Mouse (Mus musculus) heart, embryonic 11.5 days (tissue): Measurements from ENCODE around the gene Ints5. TPM values are rescaled to one million over a fixed set of nuclear protein-coding genes. Genes with fewer than 3 reads are reported as not detected.
A peak's percentile ranks its signal among the peaks of the same experiment; 100 is the strongest.
"Not testable (repeated sequence)": the region's sequence is repeated elsewhere in the genome, so short reads cannot be mapped to it uniquely, and the experiment has no call there.

Experiments
- ATAC-seq: fragments of 200-750 bp; cut with Nextera tagmentation; replicated peaks from 2 replicates; pipeline ENCODE4 v1.8.0; 2017; ENCODE audit warnings: moderate library complexity; ENCODE audit not compliant: insufficient number of reproducible peaks, low FRiP score, low TSS enrichment
- H3K27ac ChIP-seq: fragments of 300-500 bp; sonication (generic); 2 replicates; pipeline ENCODE4 v1.5.1; 2014; ENCODE audit warnings: mild to moderate bottlenecking, low read depth, low read length
- H3K27me3 ChIP-seq: fragments of 300-500 bp; sonication (generic); 2 replicates; pipeline ENCODE4 v1.6.1; 2014; ENCODE audit warnings: mild to moderate bottlenecking, low read length, mixed read lengths; ENCODE audit not compliant: control insufficient read depth, insufficient read depth
- H3K36me3 ChIP-seq: fragments of 300-500 bp; sonication (generic); 2 replicates; pipeline ENCODE4 v1.6.1; 2014; ENCODE audit warnings: mild to moderate bottlenecking, low read length, moderate library complexity, mixed read lengths; ENCODE audit not compliant: control insufficient read depth, insufficient read depth
- H3K4me1 ChIP-seq: fragments of 300-500 bp; sonication (generic); 2 replicates; pipeline ENCODE4 v1.6.1; 2014; ENCODE audit warnings: low read length; ENCODE audit not compliant: control insufficient read depth, insufficient read depth
- H3K4me2 ChIP-seq: fragments of 300-500 bp; sonication (generic); 2 replicates; pipeline ENCODE4 v1.6.1; 2014; ENCODE audit warnings: mild to moderate bottlenecking, moderate library complexity
- H3K4me3 ChIP-seq: fragments of 300-500 bp; sonication (generic); 2 replicates; pipeline ENCODE4 v1.5.1; 2014; ENCODE audit warnings: low read depth, low read length
- H3K9ac ChIP-seq: fragments of 300-500 bp; sonication (generic); 2 replicates; pipeline ENCODE4 v1.6.1; 2014; ENCODE audit warnings: mild to moderate bottlenecking, low read depth, low read length, moderate library complexity
- H3K9me3 ChIP-seq: fragments of 300-500 bp; sonication (generic); replicated peaks from 2 replicates; pipeline ENCODE4 v1.6.1; 2016; ENCODE audit warnings: low read length; ENCODE audit not compliant: control insufficient read depth
- WGBS: fragments of 180-500 bp; shearing (Covaris S2); extraction: QIAGEN DNeasy Blood & Tissue Kit; methylation state at CpG from one replicate; pipeline ENCODE4 v1.1.7; 2014; ENCODE audit not compliant: insufficient replicate concordance; 5-methylcytosine and 5-hydroxymethylcytosine counted together
- polyA plus RNA-seq: library from polyadenylated mRNA; unstranded; fragments of >200 nt; fragmentation: Nextera tagmentation; extraction: Ambion mirVana; gene quantifications from 2 replicates; pipeline ENCODE4 v1.2.1, GENCODE M21; 2014

Ints5 gene
- polyA plus RNA-seq, 1 experiment from 2014 or later = 19.2 TPM

- 26% methylated on average over 21 of the region's 21 CpGs for WGBS
- H3K36me3 ChIP-seq = peaks cover 11% of the 10 kb centered on the region; the same call in 1 of the 2 replicates
- peak; percentile 27; the same call in 1 of the 2 replicates for ATAC-seq
These were observed 4.5 kb downstream of the Ints5 start for GRCm38 (mm10) chr19:8897211-8897864.

GRCm38 (mm10) chr19:8897865-8898495 lies 5.2 kb downstream of the Ints5 start, which contains the start of gene Ganab:
TSS of gene Ganab (plus strand) at chr19:8898071.
- ATAC-seq = peak; percentile 98
- peak within 1 kb of the TSS; percentile 98 for H3K4me3 ChIP-seq
- WGBS = under 1% methylated on average over 52 of the region's 53 CpGs
- peaks cover 14% of the 10 kb centered on the region for H3K36me3 ChIP-seq
- H3K27ac ChIP-seq = peak within 1 kb of the TSS; percentile 91
- H3K27me3 ChIP-seq = no peaks in the 10 kb centered on the region
- peak within 1 kb of the TSS; percentile 97 for H3K9ac ChIP-seq
- H3K4me2 ChIP-seq = peak within 1 kb of the TSS; percentile 82
- no peaks in the 10 kb centered on the region for H3K9me3 ChIP-seq
- H3K4me1 ChIP-seq = peaks cover 14% of the 10 kb centered on the region

More at GRCm38 (mm10) chr19:8897211-8897864, 4.5 kb downstream of the Ints5 start:
- peak overlapping the region; percentile 69 for H3K9ac ChIP-seq
- H3K9me3 ChIP-seq, H3K27me3 ChIP-seq: not testable (repeated sequence)
- H3K27ac ChIP-seq = peak overlapping the region; percentile 91
- peaks cover 14% of the 10 kb centered on the region for H3K4me1 ChIP-seq
- peak overlapping the region; percentile 82 for H3K4me2 ChIP-seq
- H3K4me3 ChIP-seq = peak overlapping the region; percentile 98

- 9% methylated on average over 13 of the region's 13 CpGs for WGBS
- peaks cover 16% of the 10 kb centered on the region for H3K36me3 ChIP-seq
- H3K9ac ChIP-seq = peak overlapping the region; percentile 97
- H3K4me3 ChIP-seq = peak overlapping the region; percentile 98
- peak overlapping the region; percentile 82 for H3K4me2 ChIP-seq
- peaks cover 14% of the 10 kb centered on the region for H3K4me1 ChIP-seq
- no peaks in the 10 kb centered on the region for H3K9me3 ChIP-seq
- ATAC-seq = no peak
- H3K27me3 ChIP-seq = no peaks in the 10 kb centered on the region
- H3K27ac ChIP-seq = peak overlapping the region; percentile 91
These were observed 5.8 kb downstream of the Ints5 start for GRCm38 (mm10) chr19:8898576-8898975.

GRCm38 (mm10) chr19:8899079-8899478 lies 6.3 kb downstream of the Ints5 start:
- WGBS = 49% methylated on average over 3 of the region's 3 CpGs
- ATAC-seq = no peak
- H3K27me3 ChIP-seq = no peaks in the 10 kb centered on the region
- no peak overlapping the region for H3K27ac ChIP-seq
- peaks cover 16% of the 10 kb centered on the region for H3K36me3 ChIP-seq
- peak overlapping the region; percentile 82 for H3K4me2 ChIP-seq
- no peaks in the 10 kb centered on the region for H3K9me3 ChIP-seq
- peaks cover 14% of the 10 kb centered on the region for H3K4me1 ChIP-seq
- peak overlapping the region; percentile 98 for H3K4me3 ChIP-seq
- peak overlapping the region; percentile 97 for H3K9ac ChIP-seq

- Histone ChIP-seq H3K4me3 (no peak overlapping the region), H3K9ac (no peak overlapping the region), H3K4me1 (peaks cover 6% of the 10 kb centered on the region), H3K27ac (no peak overlapping the region), H3K4me2 (no peak overlapping the region), H3K36me3 (peaks cover 35% of the 10 kb centered on the region), H3K27me3 (no peaks in the 10 kb centered on the region), H3K9me3 (no peaks in the 10 kb centered on the region)
- no peak for ATAC-seq
- 93% methylated on average over 5 of the region's 5 CpGs for WGBS
These were observed 10.6 kb downstream of the Ints5 start for GRCm38 (mm10) chr19:8903412-8903811.

GRCm38 (mm10) chr19:8908531-8908930 lies 15.7 kb downstream of the Ints5 start:
- H3K9ac ChIP-seq = no peak overlapping the region
- H3K36me3 ChIP-seq = peaks cover 71% of the 10 kb centered on the region
- no peak overlapping the region for H3K4me3 ChIP-seq
- WGBS = 90% methylated on average over 6 of the region's 6 CpGs
- no peak overlapping the region for H3K27ac ChIP-seq
- H3K4me1 ChIP-seq = no peaks in the 10 kb centered on the region
- ATAC-seq = no peak
- H3K9me3 ChIP-seq = no peaks in the 10 kb centered on the region
- H3K27me3 ChIP-seq = no peaks in the 10 kb centered on the region
- H3K4me2 ChIP-seq = no peak overlapping the region

- Histone ChIP-seq H3K27me3 (no peaks in the 10 kb centered on the region), H3K4me3 (no peak overlapping the region), H3K9me3 (no peaks in the 10 kb centered on the region), H3K9ac (no peak overlapping the region), H3K36me3 (peaks cover 81% of the 10 kb centered on the region), H3K27ac (no peak overlapping the region), H3K4me2 (no peak overlapping the region), H3K4me1 (no peaks in the 10 kb centered on the region)
- WGBS = 90% methylated on average over 5 of the region's 5 CpGs
- no peak for ATAC-seq
These were observed 19.0 kb downstream of the Ints5 start for GRCm38 (mm10) chr19:8911810-8912209.

- Histone ChIP-seq H3K36me3 (peaks cover 62% of the 10 kb centered on the region), H3K27ac (no peak overlapping the region), H3K4me1 (no peaks in the 10 kb centered on the region), H3K9me3 (no peaks in the 10 kb centered on the region), H3K9ac (no peak overlapping the region), H3K27me3 (no peaks in the 10 kb centered on the region), H3K4me3 (no peak overlapping the region), H3K4me2 (no peak overlapping the region)
- ATAC-seq = no peak
- WGBS = 93% methylated on average over 3 of the region's 3 CpGs
These were observed 21.4 kb downstream of the Ints5 start for GRCm38 (mm10) chr19:8914212-8914611.
